Mouse (Mus musculus) embryonic facial prominence, embryonic 14.5 days (tissue): Measurements from ENCODE around the gene Csnk2b. TPM values are rescaled to one million over a fixed set of nuclear protein-coding genes. Genes with fewer than 3 reads are reported as not detected.

Experiments
- ATAC-seq: fragments of 200-750 bp; cut with Nextera tagmentation; 2 replicates; pipeline ENCODE4 v1.8.0; 2017; ENCODE audit warnings: low read depth, moderate number of reproducible peaks, moderate TSS enrichment
- DNase-seq: peaks from one replicate; pipeline ENCODE4 v3.0.0-alpha.2; 2015; ENCODE audit warnings: low spot score
- H3K27ac ChIP-seq: fragments of 300-500 bp; sonication (generic); replicated peaks from 2 replicates; pipeline ENCODE4 v1.5.1; 2014; ENCODE audit warnings: low read depth, mild to moderate bottlenecking, low read length, moderate library complexity
- H3K27me3 ChIP-seq: fragments of 300-500 bp; sonication (generic); replicated peaks from 2 replicates; pipeline ENCODE4 v1.6.1; 2014; ENCODE audit warnings: low read length; ENCODE audit not compliant: control insufficient read depth, insufficient read depth
- H3K36me3 ChIP-seq: fragments of 300-500 bp; sonication (generic); 2 replicates; pipeline ENCODE4 v1.6.1; 2014; ENCODE audit warnings: low read length, mixed read lengths; ENCODE audit not compliant: control insufficient read depth, insufficient read depth
- H3K4me1 ChIP-seq: fragments of 300-500 bp; sonication (generic); 2 replicates; pipeline ENCODE4 v1.6.1; 2014; ENCODE audit warnings: antibody characterized with exemption, low read length; ENCODE audit not compliant: control insufficient read depth, insufficient read depth
- H3K4me2 ChIP-seq: fragments of 300-500 bp; sonication (generic); 2 replicates; pipeline ENCODE4 v1.6.1; 2014; ENCODE audit warnings: low read depth, mild to moderate bottlenecking, low read length, moderate library complexity, mixed read lengths
- H3K4me3 ChIP-seq: fragments of 300-500 bp; sonication (generic); 2 replicates; pipeline ENCODE4 v1.5.1; 2014; ENCODE audit warnings: low read depth, mild to moderate bottlenecking, low read length
- H3K9ac ChIP-seq: fragments of 300-500 bp; sonication (generic); 2 replicates; pipeline ENCODE4 v1.6.1; 2014; ENCODE audit warnings: low read depth, mild to moderate bottlenecking, low read length, moderate library complexity, mixed read lengths
- H3K9me3 ChIP-seq: fragments of 300-500 bp; sonication (generic); 2 replicates; pipeline ENCODE4 v1.6.1; 2016; ENCODE audit warnings: low read length; ENCODE audit not compliant: control insufficient read depth
- WGBS: fragments of 180-500 bp; shearing (Covaris S2); extraction: QIAGEN DNeasy Blood & Tissue Kit; methylation state at CpG from one replicate; pipeline ENCODE4 v1.1.7; 2014; 5-methylcytosine and 5-hydroxymethylcytosine counted together
- polyA plus RNA-seq: library from polyadenylated mRNA; unstranded; fragments of >200 nt; fragmentation: Nextera tagmentation; extraction: Ambion mirVana; gene quantifications from 2 replicates; pipeline ENCODE4 v1.2.1, GENCODE M21; 2014

The Csnk2b gene
- polyA plus RNA-seq, 1 experiment from 2014 or later = 279 TPM

DNA sequence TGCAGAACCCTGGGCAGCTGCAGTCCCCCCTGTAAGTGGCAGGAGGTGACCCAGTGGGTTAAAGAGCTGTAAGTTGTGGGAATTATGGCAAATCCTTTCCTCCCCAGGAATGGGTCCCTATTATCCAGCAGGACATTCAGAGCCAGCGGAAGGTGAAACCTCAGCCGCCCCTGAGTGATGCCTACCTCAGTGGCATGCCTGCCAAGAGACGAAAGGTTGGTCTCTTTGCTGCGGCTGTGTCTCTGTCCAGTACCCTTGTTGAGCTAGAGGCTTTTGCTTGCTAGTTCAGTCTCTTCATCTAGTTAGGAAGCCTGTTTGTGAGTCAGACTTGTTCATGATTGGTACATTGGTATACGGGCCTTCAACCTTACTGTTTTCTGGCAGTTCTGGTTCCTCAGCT, 24.3 kb upstream of the Csnk2b start:
- ATAC-seq = no peak
- no peak for DNase-seq
- H3K9ac ChIP-seq = no peak overlapping the region
- no peaks in the 10 kb centered on the region for H3K4me1 ChIP-seq
- 75% methylated on average over 5 of the region's 5 CpGs for WGBS
- no peaks in the 10 kb centered on the region for H3K9me3 ChIP-seq
- no peak overlapping the region for H3K27ac ChIP-seq
- no peak overlapping the region for H3K4me2 ChIP-seq
- no peak overlapping the region for H3K4me3 ChIP-seq
- H3K36me3 ChIP-seq = peaks cover 98% of the 10 kb centered on the region
- H3K27me3 ChIP-seq = no peaks in the 10 kb centered on the region

GRCm38 (mm10) chr17:35141971-35142370, 20.1 kb upstream of the Csnk2b start:
- H3K27ac ChIP-seq = no peak overlapping the region
- no peak for ATAC-seq
- no peak overlapping the region for H3K4me3 ChIP-seq
- H3K4me2 ChIP-seq = no peak overlapping the region
- WGBS = 95% methylated on average over 6 of the region's 6 CpGs
- no peak for DNase-seq
- H3K4me1 ChIP-seq = peaks cover 5% of the 10 kb centered on the region
- H3K27me3 ChIP-seq = no peaks in the 10 kb centered on the region
- H3K36me3 ChIP-seq = peaks cover 93% of the 10 kb centered on the region
- H3K9me3 ChIP-seq = no peaks in the 10 kb centered on the region
- no peak overlapping the region for H3K9ac ChIP-seq

- Histone ChIP-seq H3K27me3 (no peaks in the 10 kb centered on the region), H3K4me2 (no peak overlapping the region), H3K27ac (no peak overlapping the region), H3K4me1 (peaks cover 13% of the 10 kb centered on the region), H3K36me3 (peaks cover 78% of the 10 kb centered on the region), H3K4me3 (no peak overlapping the region), H3K9me3 (no peaks in the 10 kb centered on the region), H3K9ac (no peak overlapping the region)
- ATAC-seq (no peak), DNase-seq (no peak)
- WGBS = 83% methylated on average over 13 of the region's 16 CpGs
These were observed 18.7 kb upstream of the Csnk2b start for GRCm38 (mm10) chr17:35140490-35140996.

DNA sequence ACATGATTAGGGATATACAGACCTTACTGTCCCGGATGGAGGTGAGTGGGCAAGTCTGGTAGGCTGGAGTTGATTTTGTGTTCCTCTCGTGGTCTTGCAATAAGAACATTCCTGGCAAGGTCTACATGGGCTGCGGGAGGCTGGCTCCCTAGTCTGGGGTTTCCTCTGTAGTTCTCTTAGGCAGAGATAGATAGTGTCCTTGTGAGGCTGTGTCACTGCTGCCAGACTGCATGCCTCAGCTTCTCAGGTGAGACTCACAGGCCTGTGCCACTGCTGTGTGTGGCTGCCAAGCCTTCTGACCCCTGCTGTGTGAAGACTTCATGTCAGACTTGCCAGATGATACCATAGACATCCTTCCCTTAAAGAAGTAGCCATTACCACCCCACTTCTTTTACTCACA, 17.4 kb upstream of the Csnk2b start:
- no peak overlapping the region for H3K27ac ChIP-seq
- peaks cover 13% of the 10 kb centered on the region for H3K4me1 ChIP-seq
- 91% methylated on average over 3 of the region's 3 CpGs for WGBS
- no peak overlapping the region for H3K9ac ChIP-seq
- peaks cover 66% of the 10 kb centered on the region for H3K36me3 ChIP-seq
- no peaks in the 10 kb centered on the region for H3K9me3 ChIP-seq
- H3K27me3 ChIP-seq = no peaks in the 10 kb centered on the region
- H3K4me2 ChIP-seq = no peak overlapping the region
- no peak overlapping the region for H3K4me3 ChIP-seq
- ATAC-seq (no peak), DNase-seq (no peak)

GRCm38 (mm10) chr17:35135591-35136320, 13.9 kb upstream of the Csnk2b start:
- no peaks in the 10 kb centered on the region for H3K9me3 ChIP-seq
- peak overlapping the region; percentile 55 for H3K4me3 ChIP-seq
- 1% methylated on average over 41 of the region's 43 CpGs for WGBS
- DNase-seq (no peak), ATAC-seq (peak; percentile 62)
- H3K27me3 ChIP-seq = no peaks in the 10 kb centered on the region
- peaks cover 31% of the 10 kb centered on the region for H3K36me3 ChIP-seq
- H3K27ac ChIP-seq = peak overlapping the region; percentile 95
- H3K4me2 ChIP-seq = peak overlapping the region; percentile 92
- H3K4me1 ChIP-seq = peaks cover 13% of the 10 kb centered on the region
- peak overlapping the region; percentile 86 for H3K9ac ChIP-seq

DNA sequence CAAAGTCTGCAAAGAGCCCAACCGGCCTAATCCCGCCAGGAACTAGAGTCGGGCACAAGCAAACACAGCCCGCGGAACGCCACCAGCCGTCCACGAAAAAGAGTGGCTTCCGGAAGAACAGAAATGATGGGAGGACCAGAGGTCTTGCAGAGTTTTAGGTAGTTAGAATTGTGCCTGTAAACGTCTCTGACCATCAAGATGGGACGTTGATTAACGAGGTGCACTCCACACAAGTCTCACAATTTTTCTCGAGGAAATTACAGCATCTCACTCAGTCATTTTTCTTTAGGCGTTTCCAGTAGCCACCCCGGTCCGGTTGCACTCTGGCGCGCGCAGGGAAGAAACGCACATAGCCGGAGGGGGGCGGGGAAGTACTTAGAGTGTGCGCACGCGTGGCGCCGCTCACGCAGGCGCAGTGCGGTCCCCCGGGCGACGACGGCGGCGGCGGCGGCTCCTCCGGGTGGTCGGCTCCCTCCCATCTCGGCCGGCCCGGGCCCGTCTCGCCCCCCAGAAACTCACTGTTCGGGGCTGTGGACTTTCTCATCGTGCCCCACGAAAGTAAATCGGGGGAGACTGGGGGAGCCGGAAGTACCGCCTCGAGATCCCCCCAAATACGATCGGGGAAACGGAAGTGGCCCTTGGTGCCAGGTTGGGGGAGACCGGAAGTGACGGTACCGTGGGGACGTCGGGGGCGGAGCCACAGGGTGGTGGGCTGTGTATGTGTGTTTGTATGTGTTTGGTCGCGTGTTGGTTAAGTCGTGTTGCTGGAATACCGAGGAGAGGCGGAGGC, 13.1 kb upstream of the Csnk2b start, which contains the start of gene Bag6:
Gene Bag6 (plus strand): TSS at position 378 of the 790 bp plus-strand sequence.
- WGBS = under 1% methylated on average over 64 of the region's 66 CpGs
- H3K9me3 ChIP-seq = no peaks in the 10 kb centered on the region
- peak within 1 kb of the TSS; percentile 55 for H3K4me3 ChIP-seq
- H3K4me2 ChIP-seq = peak within 1 kb of the TSS; percentile 92
- peak within 1 kb of the TSS; percentile 86 for H3K9ac ChIP-seq
- DNase-seq (peak; percentile 97), ATAC-seq (peak; percentile 94)
- H3K4me1 ChIP-seq = peaks cover 13% of the 10 kb centered on the region
- peak within 1 kb of the TSS; percentile 95 for H3K27ac ChIP-seq
- peaks cover 25% of the 10 kb centered on the region for H3K36me3 ChIP-seq
- no peaks in the 10 kb centered on the region for H3K27me3 ChIP-seq

- Histone ChIP-seq H3K9me3 (no peaks in the 10 kb centered on the region), H3K27ac (no peak overlapping the region), H3K4me2 (no peak overlapping the region), H3K36me3 (peaks cover 25% of the 10 kb centered on the region), H3K4me3 (no peak overlapping the region), H3K4me1 (peaks cover 13% of the 10 kb centered on the region), H3K9ac (no peak overlapping the region), H3K27me3 (no peaks in the 10 kb centered on the region)
- WGBS = 95% methylated on average over 7 of the region's 7 CpGs
- DNase-seq (no peak), ATAC-seq (no peak)
These were observed 11.7 kb upstream of the Csnk2b start for GRCm38 (mm10) chr17:35133517-35133916.

- Histone ChIP-seq H3K4me2 (no peak overlapping the region), H3K36me3 (0 out of 2 replicates have a peak, but pooled peaks cover 22% of the 10 kb centered on the region), H3K4me3 (no peak overlapping the region), H3K9ac (no peak overlapping the region), H3K9me3 (no peaks in the 10 kb centered on the region), H3K27me3 (no peaks in the 10 kb centered on the region), H3K27ac (no peak overlapping the region), H3K4me1 (peaks cover 10% of the 10 kb centered on the region)
- 72% methylated on average over 3 of the region's 3 CpGs for WGBS
- ATAC-seq = no peak
- DNase-seq = no peak
These were observed 10.3 kb upstream of the Csnk2b start for GRCm38 (mm10) chr17:35132174-35132560.
